Mouse (Mus musculus) testis, adult 2 months (tissue): ENCODE data around the gene Raly.
A peak's percentile ranks its signal among the peaks of the same experiment; 100 is the strongest.

ENCODE experiments used
- CTCF ChIP-seq: fragments of 200-500 bp; IDR thresholded peaks from 2 replicates; pipeline ENCODE4 v1.5.1; 2012; ENCODE audit warnings: low read depth, mild to moderate bottlenecking, inconsistent platforms, low read length, moderate library complexity; ENCODE audit not compliant: control insufficient read depth, insufficient read depth, insufficient replicate concordance
- POLR2A ChIP-seq: fragments of 200-500 bp; IDR thresholded peaks from 2 replicates; pipeline ENCODE4 v1.6.1; 2012; ENCODE audit warnings: low read depth, mild to moderate bottlenecking, inconsistent platforms, low read length, moderate library complexity; ENCODE audit not compliant: control insufficient read depth

- TF ChIP-seq POLR2A (no peak), CTCF (peak; percentile 37; the same call in 1 of the 2 replicates)
These were observed 42.5 kb upstream of the Raly start for GRCm38 (mm10) chr2:154748383-154748782.
